Mouse (Mus musculus) kidney, embryonic 14.5 days (tissue): ENCODE measurements at regions not wholly inside any gene's neighbourhood (a gene's known extent, or its start where the extent isn't known, plus 50 kb on each side); places are given as distances from the start of the nearest gene placed in this dataset.
"Not testable (repeated sequence)": the region's sequence is repeated elsewhere in the genome, so short reads cannot be mapped to it uniquely, and the experiment has no call there.

Experiments
- ATAC-seq: fragments of 200-750 bp; cut with Nextera tagmentation; 2 replicates; pipeline ENCODE4 v1.8.0; 2017; ENCODE audit warnings: moderate number of reproducible peaks, mild to moderate bottlenecking, moderate TSS enrichment, moderate library complexity; ENCODE audit not compliant: low FRiP score, low TSS enrichment
- H3K27ac ChIP-seq: fragments of 300-500 bp; sonication (generic); 2 replicates; pipeline ENCODE4 v1.5.1; 2014; ENCODE audit warnings: low read depth, mild to moderate bottlenecking, low read length, moderate library complexity, mixed read lengths
- H3K27me3 ChIP-seq: fragments of 300-500 bp; sonication (generic); 2 replicates; pipeline ENCODE4 v1.6.1; 2014; ENCODE audit warnings: mild to moderate bottlenecking, low read length; ENCODE audit not compliant: control insufficient read depth, insufficient read depth
- H3K36me3 ChIP-seq: fragments of 300-500 bp; sonication (generic); 2 replicates; pipeline ENCODE4 v1.6.1; 2014; ENCODE audit warnings: low read length, mixed read lengths; ENCODE audit not compliant: control insufficient read depth, insufficient read depth
- H3K4me1 ChIP-seq: fragments of 300-500 bp; sonication (generic); 2 replicates; pipeline ENCODE4 v1.6.1; 2014; ENCODE audit warnings: low read length, mixed read lengths; ENCODE audit not compliant: control insufficient read depth, insufficient read depth
- H3K4me2 ChIP-seq: fragments of 300-500 bp; sonication (generic); replicated peaks from 2 replicates; pipeline ENCODE4 v1.6.1; 2014; ENCODE audit warnings: low read depth, mild to moderate bottlenecking, low read length
- H3K4me3 ChIP-seq: fragments of 300-500 bp; sonication (generic); 2 replicates; pipeline ENCODE4 v1.5.1; 2014; ENCODE audit warnings: mild to moderate bottlenecking, low read length
- H3K9ac ChIP-seq: fragments of 300-500 bp; sonication (generic); 2 replicates; pipeline ENCODE4 v1.6.1; 2014; ENCODE audit warnings: low read depth, mild to moderate bottlenecking, low read length, moderate library complexity
- H3K9me3 ChIP-seq: fragments of 300-500 bp; sonication (generic); 2 replicates; pipeline ENCODE4 v1.6.1; 2016; ENCODE audit warnings: low read length; ENCODE audit not compliant: control insufficient read depth
- WGBS: fragments of 180-500 bp; shearing (Covaris S2); extraction: QIAGEN DNeasy Blood & Tissue Kit; methylation state at CpG from one replicate; pipeline ENCODE4 v1.1.7; 2014; 5-methylcytosine and 5-hydroxymethylcytosine counted together

DNA sequence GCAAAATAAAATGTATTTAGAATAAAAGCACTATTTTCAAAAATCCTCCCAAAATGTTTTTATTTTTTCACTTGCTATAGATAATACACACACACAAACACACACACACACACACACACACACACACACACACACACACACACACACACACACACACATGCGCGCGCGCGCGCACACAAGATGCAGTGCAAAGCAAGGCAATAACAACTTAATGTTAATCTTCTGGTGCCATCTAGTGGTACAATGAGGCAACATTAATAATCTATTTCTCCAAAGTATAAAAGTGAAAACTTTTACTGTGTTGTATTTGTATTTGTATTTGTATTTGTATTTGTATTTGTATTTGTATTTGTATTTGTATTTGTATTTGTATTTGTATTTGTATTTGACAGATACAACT is 136.2 kb upstream of the Arrdc3 start:
- 50% methylated on average over 6 of the region's 6 CpGs for WGBS
- H3K4me1 ChIP-seq, H3K4me3 ChIP-seq, H3K9me3 ChIP-seq, ATAC-seq, H3K4me2 ChIP-seq, H3K27me3 ChIP-seq, H3K36me3 ChIP-seq, H3K9ac ChIP-seq, H3K27ac ChIP-seq: not testable (repeated sequence)
